Mouse (Mus musculus) embryonic fibroblast, embryonic 13.5 days (primary cell): Measurements from ENCODE around the gene Dync1li1. TPM values are rescaled to one million over a fixed set of nuclear protein-coding genes. Genes with fewer than 3 reads are reported as not detected.
"Not testable (repeated sequence)": the region's sequence is repeated elsewhere in the genome, so short reads cannot be mapped to it uniquely, and the experiment has no call there.

Experiments
- H3K27ac ChIP-seq: 2 replicates; pipeline ENCODE4 v1.5.1; 2012; ENCODE audit warnings: low read length, control low read depth, inconsistent platforms; ENCODE audit not compliant: insufficient read depth
- H3K4me1 ChIP-seq: 2 replicates; pipeline ENCODE4 v1.6.1; 2011; ENCODE audit warnings: low read length; ENCODE audit not compliant: control insufficient read depth, insufficient read depth
- H3K4me3 ChIP-seq: 2 replicates; pipeline ENCODE4 v1.5.1; 2011; ENCODE audit warnings: mild to moderate bottlenecking, control low read depth, low read length; ENCODE audit not compliant: insufficient read depth
- CTCF ChIP-seq: IDR thresholded peaks from 2 replicates; pipeline ENCODE4 v1.5.1; 2011; ENCODE audit warnings: mild to moderate bottlenecking, control low read depth, low read length, moderate library complexity, borderline replicate concordance; ENCODE audit not compliant: insufficient read depth
- POLR2A ChIP-seq: IDR thresholded peaks from 2 replicates; pipeline ENCODE4 v1.6.1; 2011; ENCODE audit warnings: low read depth, mild to moderate bottlenecking, control low read depth, low read length, moderate library complexity
- polyA plus RNA-seq: library from polyadenylated mRNA; stranded (reverse); fragments of >200 nt; gene quantifications from 2 replicates; pipeline ENCODE4 v1.2.4, GENCODE M21; 2011; ENCODE audit warnings: low read depth; ENCODE audit not compliant: missing spikeins, insufficient read length

The Dync1li1 gene
- polyA plus RNA-seq, 1 experiment, result 58.0 TPM

GRCm38 (mm10) chr9:114673626-114674025, 15.0 kb upstream of the Dync1li1 start:
- H3K4me3 ChIP-seq, result no peak overlapping the region
- no peak for TF ChIP-seq POLR2A
- no peak for TF ChIP-seq CTCF
- H3K4me1 ChIP-seq, result no peaks in the 10 kb centered on the region
- H3K27ac ChIP-seq, result no peak overlapping the region

- H3K4me1 ChIP-seq, result no peaks in the 10 kb centered on the region
- TF ChIP-seq CTCF (no peak), POLR2A (no peak)
These were observed 10.0 kb upstream of the Dync1li1 start for GRCm38 (mm10) chr9:114678576-114678975.

GRCm38 (mm10) chr9:114679944-114680343, 8.6 kb upstream of the Dync1li1 start:
- no peak overlapping the region for H3K4me3 ChIP-seq
- H3K4me1 ChIP-seq, result no peaks in the 10 kb centered on the region
- H3K27ac ChIP-seq, result no peak overlapping the region
- TF ChIP-seq POLR2A (no peak), CTCF (no peak)

More at GRCm38 (mm10) chr9:114678576-114678975, 10.0 kb upstream of the Dync1li1 start:
- no peak overlapping the region for H3K4me3 ChIP-seq
- no peak overlapping the region for H3K27ac ChIP-seq

- H3K4me1 ChIP-seq, result no peaks in the 10 kb centered on the region
- no peak overlapping the region for H3K27ac ChIP-seq
- no peak overlapping the region for H3K4me3 ChIP-seq
- TF ChIP-seq POLR2A, result no peak
- no peak for TF ChIP-seq CTCF
These were observed 8.1 kb upstream of the Dync1li1 start for GRCm38 (mm10) chr9:114680531-114680930.

GRCm38 (mm10) chr9:114682193-114682592, 6.4 kb upstream of the Dync1li1 start:
- Histone ChIP-seq H3K4me1 (no peaks in the 10 kb centered on the region), H3K27ac (no peak overlapping the region), H3K4me3 (no peak overlapping the region)
- TF ChIP-seq CTCF (no peak), POLR2A (no peak)

- H3K4me3 ChIP-seq, result no peak overlapping the region
- no peak for TF ChIP-seq CTCF
- TF ChIP-seq POLR2A, result no peak
- no peak overlapping the region for H3K27ac ChIP-seq
- H3K4me1 ChIP-seq, result no peaks in the 10 kb centered on the region
These were observed 2.3 kb upstream of the Dync1li1 start for GRCm38 (mm10) chr9:114686245-114686644.

GRCm38 (mm10) chr9:114687639-114688038, 951 bp upstream of the Dync1li1 start:
- no peak overlapping the region for H3K27ac ChIP-seq
- no peak for TF ChIP-seq POLR2A
- no peak for TF ChIP-seq CTCF
- no peaks in the 10 kb centered on the region for H3K4me1 ChIP-seq
- peak overlapping the region; percentile 71; the same call in 1 of the 2 replicates for H3K4me3 ChIP-seq

GRCm38 (mm10) chr9:114688953-114689407, 390 bp downstream of the Dync1li1 start:
- Histone ChIP-seq H3K4me3 (peak overlapping the region; percentile 75), H3K4me1 (no peaks in the 10 kb centered on the region), H3K27ac (peak overlapping the region; percentile 69)
- TF ChIP-seq POLR2A (no peak), CTCF (no peak)

- peak overlapping the region; percentile 75 for H3K4me3 ChIP-seq
- TF ChIP-seq POLR2A, result no peak
- no peak for TF ChIP-seq CTCF
- H3K4me1 ChIP-seq, result no peaks in the 10 kb centered on the region
- peak overlapping the region; percentile 9; the same call in 1 of the 2 replicates for H3K27ac ChIP-seq
These were observed 1.6 kb downstream of the Dync1li1 start for GRCm38 (mm10) chr9:114690119-114690601.

- Histone ChIP-seq H3K4me1 (no peaks in the 10 kb centered on the region), H3K4me3 (no peak overlapping the region), H3K27ac (no peak overlapping the region)
- TF ChIP-seq POLR2A (no peak), CTCF (no peak)
These were observed 2.5 kb downstream of the Dync1li1 start for GRCm38 (mm10) chr9:114691112-114691511.

GRCm38 (mm10) chr9:114695662-114696061, 7.1 kb downstream of the Dync1li1 start:
- not testable (repeated sequence) for H3K4me3 ChIP-seq, H3K4me1 ChIP-seq, H3K27ac ChIP-seq
